Mouse (Mus musculus) CH12.LX (cell line): ENCODE measurements around the gene Pak4.

Source experiments
- CTCF ChIP-seq, 2 experiments: IDR thresholded peaks in 1 of 2; conservative IDR thresholded peaks in 1 of 2; 2 replicates each; pipeline ENCODE4 v1.5.1; 2011 to 2012; ENCODE audit warnings: low read depth in 2 of 2, low read length in 2 of 2, improper control_type of control experiment in 1 of 2, inconsistent platforms in 1 of 2, mild to moderate bottlenecking in 1 of 2, moderate library complexity in 1 of 2
- ETS1 ChIP-seq: conservative IDR thresholded peaks from 2 replicates; pipeline ENCODE4 v1.6.1; 2012; ENCODE audit warnings: low read depth, mild to moderate bottlenecking, inconsistent platforms, low read length, improper control_type of control experiment, moderate library complexity
- POLR2A ChIP-seq: IDR thresholded peaks from 2 replicates; pipeline ENCODE4 v1.6.1; 2011; ENCODE audit warnings: low read depth, mild to moderate bottlenecking, improper control_type of control experiment, low read length

DNA sequence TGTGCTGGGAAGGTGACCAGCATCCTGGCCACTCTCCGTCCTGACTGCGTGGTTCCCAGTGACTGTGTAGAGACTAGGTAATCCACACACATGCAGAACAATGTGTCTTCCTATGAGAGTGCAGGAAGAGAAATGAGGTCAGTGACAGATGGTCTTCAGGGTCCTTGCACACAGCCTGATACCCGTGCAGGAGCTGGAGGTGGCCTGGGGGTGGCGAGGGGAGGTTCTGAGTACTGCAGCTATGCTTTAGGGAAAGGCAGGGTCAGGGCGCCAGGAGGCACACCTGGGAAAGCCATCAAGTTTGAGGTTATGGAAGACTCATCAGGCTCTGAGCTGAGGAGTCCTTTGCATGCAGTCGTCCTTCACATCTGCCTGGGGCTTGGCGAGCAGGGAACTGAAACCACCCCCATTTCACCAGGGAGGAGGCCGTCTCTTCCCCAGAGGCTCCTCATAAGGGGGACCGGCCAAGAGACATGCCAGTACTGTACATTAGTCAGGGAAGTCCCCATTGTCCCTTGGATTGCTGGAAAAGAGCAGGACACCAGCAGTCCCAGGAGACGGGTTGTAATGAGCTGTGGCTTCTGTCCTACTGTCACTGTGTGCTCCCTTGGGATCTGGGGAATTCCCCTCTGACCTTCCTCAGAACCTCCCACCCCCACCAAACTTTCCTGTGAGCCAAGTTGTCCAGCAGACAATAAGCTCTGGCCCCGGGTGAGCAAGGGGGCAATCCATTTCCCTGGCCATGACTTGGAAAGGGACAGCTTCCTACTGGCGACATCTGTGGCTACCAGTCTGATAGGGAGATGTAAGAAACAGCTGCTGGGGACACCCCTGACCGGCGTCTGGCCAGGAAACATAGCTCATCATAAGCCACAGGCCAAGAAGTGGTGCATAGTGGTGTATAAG, 4.5 kb downstream of the Pak4 start:
- peak in 1 of 2 experiments; percentile 24; a peak in 1 of 4 replicates for TF ChIP-seq CTCF (conservative IDR thresholded peaks at IDR 0.05 in 1 of 2, IDR thresholded peaks at IDR 0.05 in 1 of 2; ENCODE audit: low read depth in 2 of 2, low read length in 2 of 2)
- peak; percentile 75 for TF ChIP-seq ETS1
- TF ChIP-seq POLR2A: no peak
